Mouse (Mus musculus) CH12.LX (cell line): ENCODE data around the gene Ston1. TPM values are rescaled to one million over a fixed set of nuclear protein-coding genes. Genes with fewer than 3 reads are reported as not detected.

ENCODE experiments used
- DNase-seq: peaks from one replicate; pipeline ENCODE4 v3.0.0-alpha.2; 2013; ENCODE audit errors: extremely low read depth
- H3K27ac ChIP-seq: 2 replicates; pipeline ENCODE4 v1.5.1; 2012; ENCODE audit warnings: low read depth, mild to moderate bottlenecking, control low read depth, moderate library complexity; ENCODE audit not compliant: insufficient read depth
- H3K27me3 ChIP-seq: replicated peaks from 2 replicates; pipeline ENCODE3; 2012; ENCODE audit warnings: inconsistent platforms
- H3K36me3 ChIP-seq, 2 experiments: replicated peaks in 1 of 2; 2 replicates each; pipeline versions ENCODE3 to v1.6.1; 2012; ENCODE audit warnings: inconsistent platforms in 1 of 2, low read length in 1 of 2, mild to moderate bottlenecking in 1 of 2, mixed read lengths in 1 of 2, moderate library complexity in 1 of 2; ENCODE audit not compliant: control insufficient read depth in 1 of 2, insufficient read depth in 1 of 2
- H3K4me1 ChIP-seq, 2 experiments: 2 replicates each; pipeline ENCODE4 v1.6.1; 2012; ENCODE audit warnings: inconsistent platforms in 1 of 2, moderate library complexity in 1 of 2; ENCODE audit not compliant: insufficient read depth in 2 of 2, control insufficient read depth in 1 of 2
- H3K4me2 ChIP-seq: 2 replicates; pipeline ENCODE4 v1.6.1; 2012; ENCODE audit warnings: low read depth, mild to moderate bottlenecking, control low read depth; ENCODE audit not compliant: poor library complexity, insufficient read depth, severe bottlenecking
- H3K4me3 ChIP-seq, 3 experiments: fragments of 150-350 bp in 1 of 3; sonication (generic) in 1 of 3; replicated peaks in 1 of 3; 2 replicates each; pipeline versions ENCODE3 to v1.5.1; 2011 to 2012; ENCODE audit warnings: low read depth in 2 of 3, low read length in 2 of 3, mild to moderate bottlenecking in 2 of 3, moderate library complexity in 2 of 3, control low read depth in 1 of 3, improper control_type of control experiment in 1 of 3, inconsistent platforms in 1 of 3, mixed read lengths in 1 of 3; ENCODE audit not compliant: poor library complexity in 1 of 3
- H3K79me2 ChIP-seq: replicated peaks from 2 replicates; pipeline ENCODE4 v1.6.1; 2012; ENCODE audit warnings: mild to moderate bottlenecking, moderate library complexity; ENCODE audit not compliant: control insufficient read depth, poor library complexity, insufficient read depth, severe bottlenecking; ENCODE audit errors: extremely low read depth
- H3K9ac ChIP-seq: 2 replicates; pipeline ENCODE4 v1.6.1; 2012; ENCODE audit warnings: low read depth, mild to moderate bottlenecking, control low read depth, moderate library complexity; ENCODE audit not compliant: insufficient read depth
- H3K9me3 ChIP-seq: replicated peaks from 2 replicates; pipeline ENCODE3; 2012; ENCODE audit warnings: low read length, inconsistent platforms, mixed read lengths
- BHLHE40 ChIP-seq: IDR thresholded peaks from 2 replicates; pipeline ENCODE4 v1.6.1; 2011; ENCODE audit warnings: mild to moderate bottlenecking, low read depth, low read length, improper control_type of control experiment
- CHD1 ChIP-seq: IDR thresholded peaks from 2 replicates; pipeline ENCODE4 v1.6.1; 2012; ENCODE audit warnings: low read depth, low read length, improper control_type of control experiment, inconsistent platforms
- CTCF ChIP-seq, 2 experiments: IDR thresholded peaks in 1 of 2; conservative IDR thresholded peaks in 1 of 2; 2 replicates each; pipeline ENCODE4 v1.5.1; 2011 to 2012; ENCODE audit warnings: low read depth in 2 of 2, low read length in 2 of 2, improper control_type of control experiment in 1 of 2, inconsistent platforms in 1 of 2, mild to moderate bottlenecking in 1 of 2, moderate library complexity in 1 of 2
- EP300 ChIP-seq: IDR thresholded peaks from 2 replicates; pipeline ENCODE4 v1.6.1; 2011; ENCODE audit warnings: low read length, improper control_type of control experiment
- GABPA ChIP-seq: IDR thresholded peaks from 2 replicates; pipeline ENCODE4 v1.6.1; 2012; ENCODE audit warnings: low read depth, low read length, improper control_type of control experiment, inconsistent platforms; ENCODE audit not compliant: insufficient replicate concordance
- HCFC1 ChIP-seq: IDR thresholded peaks from 2 replicates; pipeline ENCODE4 v1.6.1; 2012; ENCODE audit warnings: low read depth, mild to moderate bottlenecking, inconsistent platforms, low read length, improper control_type of control experiment
- IRF4 ChIP-seq: IDR thresholded peaks from 2 replicates; pipeline ENCODE4 v1.6.1; 2014; ENCODE audit warnings: low read depth, mild to moderate bottlenecking, inconsistent platforms, low read length, improper control_type of control experiment
- JUN ChIP-seq: IDR thresholded peaks from 2 replicates; pipeline ENCODE4 v1.6.1; 2011; ENCODE audit warnings: low read depth, mild to moderate bottlenecking, low read length, improper control_type of control experiment, moderate library complexity; ENCODE audit not compliant: insufficient read depth
- JUND ChIP-seq: conservative IDR thresholded peaks from 2 replicates; pipeline ENCODE4 v1.6.1; 2011; ENCODE audit warnings: low read depth, low read length, improper control_type of control experiment
- MAZ ChIP-seq: IDR thresholded peaks from 2 replicates; pipeline ENCODE4 v1.6.1; 2012; ENCODE audit warnings: low read depth, mild to moderate bottlenecking, inconsistent platforms, low read length, improper control_type of control experiment, moderate library complexity
- MEF2A ChIP-seq: IDR thresholded peaks from 2 replicates; pipeline ENCODE4 v1.6.1; 2014; ENCODE audit warnings: low read depth, mild to moderate bottlenecking, inconsistent platforms, low read length, improper control_type of control experiment, borderline replicate concordance
- MXI1 ChIP-seq: IDR thresholded peaks from 2 replicates; pipeline ENCODE4 v1.6.1; 2011; ENCODE audit warnings: mild to moderate bottlenecking, low read depth, low read length, improper control_type of control experiment
- MYC ChIP-seq: IDR thresholded peaks from 2 replicates; pipeline ENCODE4 v1.6.1; 2011; ENCODE audit warnings: low read depth, mild to moderate bottlenecking, improper control_type of control experiment, low read length
- NELFE ChIP-seq: IDR thresholded peaks from 2 replicates; pipeline ENCODE4 v1.6.1; 2011; ENCODE audit warnings: low read depth, low read length, improper control_type of control experiment
- PAX5 ChIP-seq: IDR thresholded peaks from 2 replicates; pipeline ENCODE4 v1.6.1; 2012; ENCODE audit warnings: low read length, inconsistent platforms, mixed read lengths
- POLR2A ChIP-seq: IDR thresholded peaks from 2 replicates; pipeline ENCODE4 v1.6.1; 2011; ENCODE audit warnings: low read depth, mild to moderate bottlenecking, improper control_type of control experiment, low read length
- POLR2AphosphoS2 ChIP-seq: IDR thresholded peaks from 2 replicates; pipeline ENCODE4 v1.6.1; 2011; ENCODE audit warnings: low read depth, low read length, improper control_type of control experiment
- RAD21 ChIP-seq: IDR thresholded peaks from 2 replicates; pipeline ENCODE4 v1.6.1; 2011; ENCODE audit warnings: low read depth, mild to moderate bottlenecking, low read length, improper control_type of control experiment, moderate library complexity
- SMC3 ChIP-seq: IDR thresholded peaks from 2 replicates; pipeline ENCODE4 v1.6.1; 2011; ENCODE audit warnings: low read depth, low read length, improper control_type of control experiment
- TCF12 ChIP-seq: IDR thresholded peaks from 2 replicates; pipeline ENCODE4 v1.6.1; 2014; ENCODE audit warnings: low read depth, mild to moderate bottlenecking, inconsistent platforms, low read length, improper control_type of control experiment
- UBTF ChIP-seq: IDR thresholded peaks from 2 replicates; pipeline ENCODE4 v1.6.1; 2012; ENCODE audit warnings: low read depth, mild to moderate bottlenecking, inconsistent platforms, low read length, improper control_type of control experiment, moderate library complexity
- USF2 ChIP-seq: conservative IDR thresholded peaks from 2 replicates; pipeline ENCODE4 v1.6.1; 2011; ENCODE audit warnings: low read depth, low read length, improper control_type of control experiment
- ZC3H11A ChIP-seq: IDR thresholded peaks from 2 replicates; pipeline ENCODE4 v1.6.1; 2012; ENCODE audit warnings: low read depth, mild to moderate bottlenecking, inconsistent platforms, low read length, improper control_type of control experiment
- ZKSCAN1 ChIP-seq: IDR thresholded peaks from 2 replicates; pipeline ENCODE4 v1.6.1; 2012; ENCODE audit warnings: low read depth, inconsistent platforms, low read length, improper control_type of control experiment, borderline replicate concordance
- ZMIZ1 ChIP-seq: IDR thresholded peaks from 2 replicates; pipeline ENCODE4 v1.6.1; 2012; ENCODE audit warnings: low read depth, mild to moderate bottlenecking, inconsistent platforms, low read length, improper control_type of control experiment
- ZNF384 ChIP-seq: IDR thresholded peaks from 2 replicates; pipeline ENCODE4 v1.6.1; 2012; ENCODE audit warnings: low read depth, low read length, improper control_type of control experiment, inconsistent platforms
- dilution Hi-C: fragments of 300-500 bp; cut with MboI; formaldehyde crosslinking; loops from 2 replicates; pipeline ENCODE4 v1.14.3; 2020; ENCODE audit warnings: low sequenced_read_pairs; ENCODE audit not compliant: extremely low pct_unique_long_range_greater_than_20kb, extremely low pct_ligation_motif_present
- in situ Hi-C: fragments of 300-500 bp; cut with MboI; formaldehyde crosslinking; loops from 3 replicates; pipeline ENCODE4 v1.14.3; 2019; ENCODE audit warnings: low sequenced_read_pairs, low pct_ligation_motif_present, low pct_unique_long_range_greater_than_20kb, mixed read lengths
- polyA plus RNA-seq: library from polyadenylated mRNA; unstranded; fragments of >175 nt; gene quantifications from 2 replicates; pipeline ENCODE4 v1.2.1, GENCODE M21; 2012; ENCODE audit warnings: low read depth; ENCODE audit not compliant: insufficient read length
- total RNA-seq, 2 experiments: library from RNA; depleted of rRNA; stranded (reverse); fragments of 300-350 nt in 1 of 2; fragments of >200 nt in 1 of 2; gene quantifications; 2 replicates each; pipeline ENCODE4 v1.2.3; 2012 to 2014

Gene Ston1
- total and polyA plus RNA-seq, 3 experiments = 0.98 to 6.0 (median 1.1) TPM

- Histone ChIP-seq H3K4me2 (no peak overlapping the region), H3K27me3 (no peaks in the 10 kb centered on the region), H3K79me2 (no peaks in the 10 kb centered on the region), H3K9me3 (peaks cover 4% of the 10 kb centered on the region), H3K9ac (no peak overlapping the region), H3K27ac (no peak overlapping the region), H3K4me3 (no peak overlapping the region), H3K36me3 (no peaks in the 10 kb centered on the region), H3K4me1 (peaks cover 0 to 8% of the 10 kb centered on the region in 2 experiments; a peak in 2 of 4 replicates)
- TF ChIP-seq MEF2A (no peak), MAZ (no peak), JUN (no peak), CHD1 (no peak), ZKSCAN1 (no peak), CTCF (conservative IDR thresholded peaks at IDR 0.05 in 1 of 2, IDR thresholded peaks at IDR 0.05 in 1 of 2; ENCODE audit: low read depth in 2 of 2, low read length in 2 of 2) (no peak), NELFE (no peak), GABPA (no peak), RAD21 (no peak), MYC (no peak), PAX5 (no peak), POLR2AphosphoS2 (no peak), TCF12 (no peak), BHLHE40 (no peak), UBTF (no peak)
- no peak for DNase-seq
- in situ Hi-C loops = no loop called here
- dilution Hi-C loops = no loop called here
These were observed 105.6 kb downstream of the Ston1 start for GRCm38 (mm10) chr17:88703112-88703511.

GRCm38 (mm10) chr17:88706231-88706649 is 108.8 kb downstream of the Ston1 start:
- TF ChIP-seq MAZ (no peak), EP300 (no peak), MEF2A (no peak), JUND (no peak), JUN (no peak), CHD1 (no peak), MYC (no peak), ZNF384 (no peak), POLR2A (no peak), BHLHE40 (no peak), ZC3H11A (no peak), IRF4 (no peak), SMC3 (no peak), RAD21 (no peak), USF2 (no peak), UBTF (no peak), ZMIZ1 (no peak), MXI1 (no peak), ZKSCAN1 (no peak), HCFC1 (no peak)
- H3K36me3 ChIP-seq = no peaks in the 10 kb centered on the region
- in situ Hi-C loops = no loop called here
- H3K79me2 ChIP-seq = no peaks in the 10 kb centered on the region
- dilution Hi-C loops = no loop called here
- H3K27ac ChIP-seq = no peak overlapping the region
- no peaks in the 10 kb centered on the region for H3K27me3 ChIP-seq
- no peak overlapping the region for H3K4me3 ChIP-seq
- no peak overlapping the region for H3K4me2 ChIP-seq
- H3K9me3 ChIP-seq = peaks cover 4% of the 10 kb centered on the region
- no peak overlapping the region for H3K9ac ChIP-seq
- H3K4me1 ChIP-seq = peaks cover 0 to under 1% of the 10 kb centered on the region in 2 experiments; a peak in 1 of 4 replicates
- no peak for DNase-seq
